Mouse (Mus musculus): ENCODE data around the gene Trpc2.

- TF ChIP-seq EP300 (IDR thresholded peaks at IDR 0.05; ENCODE audit: low read depth) (no peak), CTCF (IDR thresholded peaks at IDR 0.05; ENCODE audit: low read depth) (no peak)
These were observed 1.1 kb upstream of the Trpc2 start for GRCm38 (mm10) chr7:102081784-102082183.

All from liver, postnatal 0 days (tissue).